Mouse (Mus musculus) megakaryocyte-erythroid progenitor cell, adult 5-6 weeks (primary cell): ENCODE measurements around the gene Phospho1. TPM values are rescaled to one million over a fixed set of nuclear protein-coding genes. Genes with fewer than 3 reads are reported as not detected.
A peak's percentile ranks its signal among the peaks of the same experiment; 100 is the strongest.

ENCODE experiments used
- ATAC-seq: replicated peaks from 2 replicates; pipeline ENCODE4 v1.8.0; 2016; ENCODE audit warnings: mild to moderate bottlenecking, inconsistent platforms; ENCODE audit not compliant: severe bottlenecking, poor library complexity, low FRiP score, low TSS enrichment
- total RNA-seq, 2 experiments: library from RNA; stranded (forward) in 1 of 2; stranded (reverse) in 1 of 2; fragments of 200-1000, 215-1000 nt in 1 of 2; fragments of >200 nt in 1 of 2; fragmentation: Nextera tagmentation in 1 of 2; gene quantifications; 2 replicates each; pipeline ENCODE4 v1.2.3; 2014 to 2017

Gene Phospho1
- total RNA-seq, 2 experiments from 2014 or later, result 0.56 to 5.6 TPM

- no peak for ATAC-seq
Observed at GRCm38 (mm10) chr11:95831641-95832040, 7.3 kb downstream of the Phospho1 start.

GRCm38 (mm10) chr11:95832129-95833005 is 8.1 kb downstream of the Phospho1 start:
- ATAC-seq, result no peak

- ATAC-seq, result no peak
Observed at GRCm38 (mm10) chr11:95833006-95833570, 8.8 kb downstream of the Phospho1 start.

- ATAC-seq, result no peak
Observed at GRCm38 (mm10) chr11:95833631-95834142, 9.4 kb downstream of the Phospho1 start.

- peak; percentile 36 for ATAC-seq
Observed at GRCm38 (mm10) chr11:95834143-95834667, 9.9 kb downstream of the Phospho1 start.

- peak; percentile 58 for ATAC-seq
Observed at GRCm38 (mm10) chr11:95834742-95835710, 10.7 kb downstream of the Phospho1 start.

GRCm38 (mm10) chr11:95835832-95836231 is 11.5 kb downstream of the Phospho1 start:
- ATAC-seq, result no peak

- no peak for ATAC-seq
Observed at GRCm38 (mm10) chr11:95836433-95836832, 12.1 kb downstream of the Phospho1 start.

GRCm38 (mm10) chr11:95837059-95837458 is 12.8 kb downstream of the Phospho1 start, which contains the start of gene Gngt2:
Gene Gngt2, plus strand, starts transcription at chr11:95837216.
- no peak for ATAC-seq

GRCm38 (mm10) chr11:95838598-95838997 is 14.3 kb downstream of the Phospho1 start:
- ATAC-seq, result no peak

- ATAC-seq, result no peak
Observed at GRCm38 (mm10) chr11:95838999-95839868, 14.9 kb downstream of the Phospho1 start.

- ATAC-seq, result no peak
Observed at GRCm38 (mm10) chr11:95840694-95841497, 16.6 kb downstream of the Phospho1 start.

GRCm38 (mm10) chr11:95841498-95841830 is 17.2 kb downstream of the Phospho1 start:
- peak; percentile 21; the same call in 1 of the 2 replicates for ATAC-seq

GRCm38 (mm10) chr11:95842074-95842681 is 17.9 kb downstream of the Phospho1 start, which contains the start of gene Abi3:
Gene Abi3, minus strand, starts transcription at chr11:95842476.
- peak; percentile 94 for ATAC-seq

- no peak for ATAC-seq
Observed at GRCm38 (mm10) chr11:95842953-95843352, 18.7 kb downstream of the Phospho1 start.

GRCm38 (mm10) chr11:95843421-95843950 is 19.2 kb downstream of the Phospho1 start:
- no peak for ATAC-seq

GRCm38 (mm10) chr11:95844935-95845334 is 20.6 kb downstream of the Phospho1 start:
- ATAC-seq, result no peak
